Comparison of ENCODE assay signal across 32 mouse cellular contexts in genomic region chr5:5476133-5476532, GRCm38 (mm10). TPM values are rescaled to one million over a fixed set of nuclear protein-coding genes. Genes with fewer than 3 reads are reported as not detected.
A peak's percentile ranks its signal among the peaks of the same experiment; 100 is the strongest.
DNase-seq lines count a peak whose midpoint lies in the region; ATAC-seq and TF ChIP-seq lines count a peak whose summit lies in the region.
"Had no signal": no experiment of that assay in that cellular context is flagged by ENCODE, and none has a peak within 500 bp of the region (broad histone marks: within the 10 kb centered on the region; RNA-seq: fewer than 3 reads in every experiment).

No protein-coding gene starts in this region.

- DNase-seq in kidney, adult 2 months, result peak; percentile 78
- DNase-seq in kidney, adult 18-20 months, result no peak
- peak; percentile 5 for DNase-seq in liver, adult 2 months (ENCODE audit: extremely low read depth, low read depth, low spot score)
- DNase-seq in kidney, postnatal 14 days, result peak; percentile 9
- no peak for DNase-seq in left cerebral cortex, adult 18-20 months (ENCODE audit: low spot score in 2 of 2)
- DNase-seq: adrenal gland, adult 8-10 months; adrenal gland, postnatal 25 days; cerebellum, adult 18-20 months; cerebellum, adult 9-10 months; cerebellum, postnatal 14 days; gastrocnemius, postnatal 36 days; heart, adult 2 months; heart, postnatal 14 days; heart, postnatal 4 days had no signal

- H3K4me2 ChIP-seq in liver, embryonic 12.5 days, result no peak overlapping the region
- no peak overlapping the region for H3K4me2 ChIP-seq in kidney, embryonic 15.5 days
- H3K4me2 ChIP-seq: embryonic facial prominence, embryonic 12.5 days; forebrain, embryonic 12.5 days; forebrain, embryonic 15.5 days; heart, embryonic 13.5 days; hindbrain, embryonic 14.5 days had no signal

- H3K79me2 ChIP-seq in liver, adult 2 months (ENCODE audit: control insufficient read depth, insufficient read depth, low read length), result no peaks in the 10 kb centered on the region

- TF ChIP-seq POLR2A in kidney, adult 2 months (IDR thresholded peaks at IDR 0.05; ENCODE audit: low read depth, low read length), result no peak
- no peak for TF ChIP-seq POLR2A in liver, adult 2 months (IDR thresholded peaks at IDR 0.05; ENCODE audit: extremely low read depth, insufficient read depth, low read length)

- no peak for ATAC-seq in liver, embryonic 12.5 days
- peak; percentile 60; the same call in 1 of the 2 replicates for ATAC-seq in kidney, embryonic 15.5 days (replicated peaks; ENCODE audit: low FRiP score)
- ATAC-seq in megakaryocyte-erythroid progenitor cell, adult 5-6 weeks (replicated peaks; ENCODE audit: low FRiP score, low TSS enrichment, poor library complexity, severe bottlenecking), result no peak
- ATAC-seq: activated CD4-positive, CD25-positive, alpha-beta regulatory T cell, adult 4 months; CD4-positive, CD25-positive, alpha-beta regulatory T cell, adult 4 months; forebrain, embryonic 15.5 days had no signal

- TF ChIP-seq CTCF in kidney, adult 2 months (conservative IDR thresholded peaks at IDR 0.05; ENCODE audit: insufficient read depth, insufficient read length, low read depth, low read length), result no peak
- TF ChIP-seq CTCF in liver, adult 2 months (IDR thresholded peaks at IDR 0.05; ENCODE audit: low read depth, low read length), result no peak

- H3K27me3 ChIP-seq in kidney, adult 2 months (replicated peaks; ENCODE audit: control insufficient read depth, insufficient read depth, low read length), result no peaks in the 10 kb centered on the region
- no peaks in the 10 kb centered on the region for H3K27me3 ChIP-seq in liver, adult 2 months (ENCODE audit: control insufficient read depth, insufficient read depth, low read length)
- no peaks in the 10 kb centered on the region for H3K27me3 ChIP-seq in liver, embryonic 12.5 days (replicated peaks)
- H3K27me3 ChIP-seq in kidney, embryonic 15.5 days, result no peaks in the 10 kb centered on the region
- H3K27me3 ChIP-seq: embryonic facial prominence, embryonic 12.5 days; forebrain, embryonic 12.5 days; forebrain, embryonic 15.5 days had no signal

- WGBS in kidney, adult 2 months, result 36% methylated on average over 4 of the region's 4 CpGs
- 56% methylated on average over 4 of the region's 4 CpGs for WGBS in liver, adult 2 months
- 72% methylated on average over 4 of the region's 4 CpGs for WGBS in liver, embryonic 12.5 days (ENCODE audit: insufficient replicate concordance)
- WGBS in kidney, embryonic 15.5 days, result 70% methylated on average over 4 of the region's 4 CpGs

- H3K9me3 ChIP-seq in liver, embryonic 12.5 days (replicated peaks), result no peaks in the 10 kb centered on the region
- H3K9me3 ChIP-seq in kidney, embryonic 15.5 days (replicated peaks), result no peaks in the 10 kb centered on the region
- H3K9me3 ChIP-seq: embryonic facial prominence, embryonic 12.5 days; forebrain, embryonic 12.5 days; forebrain, embryonic 15.5 days; heart, embryonic 10.5 days; heart, embryonic 13.5 days had no signal

- H3K9ac ChIP-seq in liver, adult 2 months (ENCODE audit: low read depth, low read length), result no peak overlapping the region
- H3K9ac ChIP-seq in liver, embryonic 12.5 days, result no peak overlapping the region
- no peak overlapping the region for H3K9ac ChIP-seq in kidney, embryonic 15.5 days
- H3K9ac ChIP-seq: embryonic facial prominence, embryonic 12.5 days; forebrain, embryonic 12.5 days; forebrain, embryonic 15.5 days; heart, embryonic 13.5 days; hindbrain, embryonic 14.5 days had no signal

- no peak overlapping the region for H3K27ac ChIP-seq in kidney, adult 2 months (ENCODE audit: insufficient read depth, low read depth, low read length)
- no peak overlapping the region for H3K27ac ChIP-seq in liver, adult 2 months (replicated peaks; ENCODE audit: insufficient read depth, low read depth, low read length)
- no peak overlapping the region for H3K27ac ChIP-seq in liver, embryonic 12.5 days
- H3K27ac ChIP-seq in kidney, embryonic 15.5 days, result no peak overlapping the region
- H3K27ac ChIP-seq: embryonic facial prominence, embryonic 12.5 days; forebrain, embryonic 12.5 days; forebrain, embryonic 15.5 days; heart, adult 2 months; heart, embryonic 10.5 days; heart, embryonic 13.5 days; hindbrain, embryonic 14.5 days had no signal

- H3K36me3 ChIP-seq in kidney, adult 2 months (ENCODE audit: control insufficient read depth, insufficient read depth, low read length), result no peaks in the 10 kb centered on the region
- H3K36me3 ChIP-seq in liver, adult 2 months (ENCODE audit: control insufficient read depth, insufficient read depth, low read length), result no peaks in the 10 kb centered on the region
- H3K36me3 ChIP-seq in liver, embryonic 12.5 days, result no peaks in the 10 kb centered on the region
- H3K36me3 ChIP-seq in kidney, embryonic 15.5 days, result no peaks in the 10 kb centered on the region
- H3K36me3 ChIP-seq: embryonic facial prominence, embryonic 12.5 days; forebrain, embryonic 12.5 days; forebrain, embryonic 15.5 days; heart, embryonic 10.5 days; heart, embryonic 13.5 days had no signal

- no peak overlapping the region for H3K4me3 ChIP-seq in kidney, adult 2 months (ENCODE audit: insufficient read depth, low read depth, low read length)
- H3K4me3 ChIP-seq in liver, adult 2 months (ENCODE audit: insufficient read depth, low read depth, low read length), result no peak overlapping the region
- no peak overlapping the region for H3K4me3 ChIP-seq in liver, embryonic 12.5 days
- H3K4me3 ChIP-seq in kidney, embryonic 15.5 days (replicated peaks), result no peak overlapping the region
- H3K4me3 ChIP-seq: embryonic facial prominence, embryonic 12.5 days; erythroblast, embryonic 14.5 days; forebrain, embryonic 12.5 days; forebrain, embryonic 15.5 days; heart, adult 2 months; heart, embryonic 10.5 days; heart, embryonic 13.5 days had no signal

- H3K4me1 ChIP-seq in kidney, adult 2 months (ENCODE audit: control insufficient read depth, insufficient read depth, low read length), result no peaks in the 10 kb centered on the region
- H3K4me1 ChIP-seq in liver, adult 2 months (ENCODE audit: control insufficient read depth, insufficient read depth, low read length), result no peaks in the 10 kb centered on the region
- H3K4me1 ChIP-seq in liver, embryonic 12.5 days, result no peaks in the 10 kb centered on the region
- H3K4me1 ChIP-seq in kidney, embryonic 15.5 days, result no peaks in the 10 kb centered on the region
- H3K4me1 ChIP-seq: embryonic facial prominence, embryonic 12.5 days; forebrain, embryonic 12.5 days; forebrain, embryonic 15.5 days; heart, embryonic 10.5 days; heart, embryonic 13.5 days had no signal

RNA-seq across cellular contexts. Expression of gene 1700015F17Rik, which starts 2.8 kb away (rescaled TPM):
- not detected in 2 replicates for polyA plus RNA-seq in kidney, adult 2 months (2012; rRNA removed)
- total RNA-seq in liver, adult 2 months (2014; rRNA removed), result not detected in 2 replicates
- not detected in 2 replicates for polyA plus RNA-seq in liver, adult 2 months (2012; rRNA removed)
- not detected in 2 replicates for polyA plus RNA-seq in liver, embryonic 12.5 days (2016; fragmentation: Nextera tagmentation; extraction: Ambion mirVana)
- not detected in 2 replicates for polyA plus RNA-seq in kidney, embryonic 15.5 days (2015; fragmentation: Nextera tagmentation; extraction: Ambion mirVana)
- not detected in 2 replicates for total RNA-seq in megakaryocyte-erythroid progenitor cell, adult 5-6 weeks (2014; fragmentation: Nextera tagmentation)
- not detected in 2 replicates for total RNA-seq in megakaryocyte-erythroid progenitor cell, adult 5-6 weeks (2017)
- total RNA-seq in left cerebral cortex, adult 18-20 months (2021), result 1 to 10 TPM in 1 of 2 experiments, not detected in 1; 1.1 TPM
- total RNA-seq: adrenal gland, postnatal 25 days; gastrocnemius, adult 8-10 months; gastrocnemius, postnatal 36 days; granulocyte monocyte progenitor cell, adult 5-6 weeks; heart, adult 2 months; heart, postnatal 14 days; heart, postnatal 4 days; MEL had no signal
- polyA plus RNA-seq: C2C12; CD4-positive, CD25-positive, alpha-beta regulatory T cell, adult 4 months; embryonic facial prominence, embryonic 12.5 days; erythroblast, embryonic 14.5 days; forebrain, embryonic 12.5 days; forebrain, embryonic 15.5 days; heart, adult 2 months; heart, embryonic 10.5 days; heart, embryonic 13.5 days; heart, embryonic 16.5 days; hindbrain, embryonic 11.5 days; hindbrain, embryonic 14.5 days had no signal

RNA-seq across cellular contexts. Expression of gene Cldn12, which starts 38.6 kb away (rescaled TPM):
- polyA plus RNA-seq in kidney, adult 2 months (2012; rRNA removed), result 63.4 and 72.4 TPM in 2 replicates
- 66.4 and 76.7 TPM in 2 replicates for total RNA-seq in liver, adult 2 months (2014; rRNA removed)
- 56.0 and 60.0 TPM in 2 replicates for polyA plus RNA-seq in liver, adult 2 months (2012; rRNA removed)
- polyA plus RNA-seq in liver, embryonic 12.5 days (2016; fragmentation: Nextera tagmentation; extraction: Ambion mirVana), result 10.0 and 10.8 TPM in 2 replicates
- 31.4 and 32.5 TPM in 2 replicates for polyA plus RNA-seq in kidney, embryonic 15.5 days (2015; fragmentation: Nextera tagmentation; extraction: Ambion mirVana)
- 0.52 and 2.0 TPM in 2 replicates for total RNA-seq in megakaryocyte-erythroid progenitor cell, adult 5-6 weeks (2014; fragmentation: Nextera tagmentation)
- 1.6 and 3.4 TPM in 2 replicates for total RNA-seq in megakaryocyte-erythroid progenitor cell, adult 5-6 weeks (2017)
- total RNA-seq in left cerebral cortex, adult 18-20 months (2021), result 10 to 100 TPM; 42.7 to 50.0 TPM
- polyA plus RNA-seq: erythroblast, embryonic 14.5 days had no signal

RNA-seq across cellular contexts. Expression of gene Cdk14, which starts 56.0 kb away (rescaled TPM):
- polyA plus RNA-seq in kidney, adult 2 months (2012; rRNA removed), result 2.2 and 2.6 TPM in 2 replicates
- total RNA-seq in liver, adult 2 months (2014; rRNA removed), result 2.2 and 2.7 TPM in 2 replicates
- polyA plus RNA-seq in liver, adult 2 months (2012; rRNA removed), result 0.31 and 0.32 TPM in 2 replicates
- 3.4 and 3.7 TPM in 2 replicates for polyA plus RNA-seq in liver, embryonic 12.5 days (2016; fragmentation: Nextera tagmentation; extraction: Ambion mirVana)
- 12.2 and 13.8 TPM in 2 replicates for polyA plus RNA-seq in kidney, embryonic 15.5 days (2015; fragmentation: Nextera tagmentation; extraction: Ambion mirVana)
- total RNA-seq in megakaryocyte-erythroid progenitor cell, adult 5-6 weeks (2014; fragmentation: Nextera tagmentation), result 0.11 TPM in 1 of 2 replicates, not detected in the other
- total RNA-seq in megakaryocyte-erythroid progenitor cell, adult 5-6 weeks (2017), result 0.23 and 0.57 TPM in 2 replicates
- total RNA-seq in left cerebral cortex, adult 18-20 months (2021), result 100 to 1,000 TPM; 209 to 215 TPM
- total RNA-seq: MEL had no signal
- polyA plus RNA-seq: erythroblast, embryonic 14.5 days had no signal

Comparison
In these comparisons a context has a peak if more than half of its experiments do, and no peak if none do; other contexts are left out.
1. DNase-seq: peak in kidney, adult 2 months (single experiment), liver, adult 2 months (single experiment) and kidney, postnatal 14 days (single experiment); none in kidney, adult 18-20 months (single experiment) and left cerebral cortex, adult 18-20 months (0 of 2).